Mouse (Mus musculus) limb, embryonic 11.5 days (tissue): Measurements from ENCODE around the gene Kdm4c. TPM values are rescaled to one million over a fixed set of nuclear protein-coding genes. Genes with fewer than 3 reads are reported as not detected.
"Not testable (repeated sequence)": the region's sequence is repeated elsewhere in the genome, so short reads cannot be mapped to it uniquely, and the experiment has no call there.

ENCODE experiments used
- ATAC-seq: fragments of 200-750 bp; cut with Nextera tagmentation; 2 replicates; pipeline ENCODE4 v1.8.0; 2017; ENCODE audit warnings: low read depth; ENCODE audit not compliant: insufficient number of reproducible peaks, low FRiP score, low TSS enrichment
- DNase-seq: peaks from one replicate; pipeline ENCODE4 v3.0.0-alpha.2; 2015; ENCODE audit warnings: low spot score
- H3K27ac ChIP-seq: fragments of 300-500 bp; sonication (generic); replicated peaks from 2 replicates; pipeline ENCODE4 v1.5.1; 2014; ENCODE audit warnings: low read depth, mild to moderate bottlenecking, low read length
- H3K27me3 ChIP-seq: fragments of 300-500 bp; sonication (generic); 2 replicates; pipeline ENCODE4 v1.6.1; 2014; ENCODE audit warnings: mild to moderate bottlenecking, low read length, mixed read lengths; ENCODE audit not compliant: control insufficient read depth, insufficient read depth
- H3K36me3 ChIP-seq: fragments of 300-500 bp; sonication (generic); 2 replicates; pipeline ENCODE4 v1.6.1; 2014; ENCODE audit warnings: mild to moderate bottlenecking, low read length, moderate library complexity, mixed read lengths; ENCODE audit not compliant: control insufficient read depth, insufficient read depth
- H3K4me1 ChIP-seq: fragments of 300-500 bp; sonication (generic); 2 replicates; pipeline ENCODE4 v1.6.1; 2014; ENCODE audit warnings: low read length, mixed read lengths; ENCODE audit not compliant: control insufficient read depth, insufficient read depth
- H3K4me2 ChIP-seq: fragments of 300-500 bp; sonication (generic); 2 replicates; pipeline ENCODE4 v1.6.1; 2014; ENCODE audit warnings: low read depth, mild to moderate bottlenecking, moderate library complexity; ENCODE audit not compliant: severe bottlenecking
- H3K4me3 ChIP-seq: fragments of 300-500 bp; sonication (generic); 2 replicates; pipeline ENCODE4 v1.5.1; 2014; ENCODE audit warnings: low read depth, low read length
- H3K9ac ChIP-seq: fragments of 300-500 bp; sonication (generic); 2 replicates; pipeline ENCODE4 v1.6.1; 2014; ENCODE audit warnings: mild to moderate bottlenecking, low read length
- H3K9me3 ChIP-seq: fragments of 300-500 bp; sonication (generic); 2 replicates; pipeline ENCODE4 v1.6.1; 2016; ENCODE audit warnings: low read length; ENCODE audit not compliant: control insufficient read depth
- WGBS: fragments of 180-500 bp; shearing (Covaris S2); extraction: QIAGEN DNeasy Blood & Tissue Kit; methylation state at CpG from one replicate; pipeline ENCODE4 v1.1.7; 2014; 5-methylcytosine and 5-hydroxymethylcytosine counted together
- polyA plus RNA-seq: library from polyadenylated mRNA; unstranded; fragments of >200 nt; fragmentation: Nextera tagmentation; extraction: Ambion mirVana; gene quantifications from 2 replicates; pipeline ENCODE4 v1.2.1, GENCODE M21; 2014

Gene Kdm4c
- polyA plus RNA-seq, 1 experiment from 2014 or later, result 8.9 TPM

DNA sequence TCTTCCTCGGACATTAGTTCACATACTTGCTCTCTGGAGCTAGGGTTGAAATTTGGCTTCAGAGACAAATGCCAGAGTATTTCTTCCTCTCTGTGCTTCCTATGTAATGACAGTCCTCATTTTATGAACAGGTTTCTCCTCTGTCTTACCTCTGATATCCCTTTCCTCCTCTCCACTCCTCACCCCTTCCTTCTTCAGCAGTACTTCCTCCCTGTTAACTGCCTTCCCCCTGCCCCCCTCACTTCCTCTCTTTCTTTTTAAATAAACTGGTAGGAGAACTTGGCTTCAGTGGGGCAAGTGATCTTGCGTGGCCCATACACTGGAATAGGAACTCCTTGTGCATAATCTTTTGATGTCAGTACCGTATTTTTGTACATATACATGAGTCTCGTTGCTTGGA lies 115.2 kb downstream of the Kdm4c start:
- Histone ChIP-seq H3K36me3 (no peaks in the 10 kb centered on the region; the same call in 1 of the 2 replicates), H3K9ac (no peak overlapping the region), H3K27ac (no peak overlapping the region), H3K27me3 (no peaks in the 10 kb centered on the region), H3K4me1 (no peaks in the 10 kb centered on the region), H3K4me2 (no peak overlapping the region), H3K9me3 (no peaks in the 10 kb centered on the region), H3K4me3 (no peak overlapping the region)
- ATAC-seq (no peak), DNase-seq (no peak)
- WGBS, result 91% methylated on average over 4 of the region's 4 CpGs

DNA sequence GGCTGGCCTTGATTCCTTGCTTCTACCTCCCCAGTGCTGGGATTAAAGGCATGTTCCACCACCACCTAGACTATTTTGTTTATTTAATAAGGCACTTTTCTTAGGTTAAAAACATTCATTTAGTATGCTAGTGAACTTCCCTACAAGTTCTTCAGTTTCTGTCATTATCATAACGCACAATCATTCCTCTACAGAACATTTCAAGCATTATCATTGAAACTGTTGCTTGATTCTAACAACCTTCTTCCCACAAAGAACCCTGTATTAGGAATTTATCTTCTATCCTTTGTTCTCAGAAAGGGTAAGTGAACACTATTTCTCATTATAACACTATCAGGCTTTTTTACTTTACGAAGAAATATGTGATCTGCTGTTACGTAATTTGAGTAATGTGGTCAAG lies 118.0 kb downstream of the Kdm4c start:
- DNase-seq (no peak), ATAC-seq (no peak)
- 94% methylated on average over 3 of the region's 3 CpGs for WGBS
- Histone ChIP-seq H3K27ac (no peak overlapping the region), H3K36me3 (no peaks in the 10 kb centered on the region; the same call in 1 of the 2 replicates), H3K9ac (no peak overlapping the region), H3K27me3 (no peaks in the 10 kb centered on the region), H3K9me3 (no peaks in the 10 kb centered on the region), H3K4me3 (no peak overlapping the region), H3K4me2 (no peak overlapping the region), H3K4me1 (no peaks in the 10 kb centered on the region)

DNA sequence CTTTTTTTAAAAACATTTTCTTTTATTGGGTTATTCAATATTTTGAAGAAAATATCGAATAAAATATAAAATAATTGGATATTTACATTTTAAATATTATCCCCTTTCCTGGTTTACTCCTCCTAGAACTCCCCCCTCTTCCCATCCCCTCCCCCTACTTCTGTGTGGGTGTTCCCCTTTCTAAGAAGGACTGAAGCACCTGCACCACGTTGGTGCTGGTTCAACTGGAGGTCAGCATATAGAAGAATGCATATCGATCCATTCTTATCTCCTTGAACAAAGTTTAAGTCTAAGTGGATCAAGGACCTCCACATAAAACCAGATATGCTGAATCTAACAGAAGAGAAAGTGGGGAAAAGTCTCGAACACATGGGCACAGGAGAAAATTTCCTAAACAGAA lies 144.3 kb downstream of the Kdm4c start:
- H3K27ac ChIP-seq, result no peak overlapping the region
- 83% methylated on average over 4 of the region's 4 CpGs for WGBS
- H3K36me3 ChIP-seq, result no peaks in the 10 kb centered on the region
- no peak overlapping the region for H3K9ac ChIP-seq
- no peak overlapping the region for H3K4me3 ChIP-seq
- H3K4me2 ChIP-seq, result no peak overlapping the region
- no peaks in the 10 kb centered on the region for H3K4me1 ChIP-seq
- H3K9me3 ChIP-seq, result no peaks in the 10 kb centered on the region
- no peaks in the 10 kb centered on the region for H3K27me3 ChIP-seq
- no peak for DNase-seq
- ATAC-seq, result no peak

DNA sequence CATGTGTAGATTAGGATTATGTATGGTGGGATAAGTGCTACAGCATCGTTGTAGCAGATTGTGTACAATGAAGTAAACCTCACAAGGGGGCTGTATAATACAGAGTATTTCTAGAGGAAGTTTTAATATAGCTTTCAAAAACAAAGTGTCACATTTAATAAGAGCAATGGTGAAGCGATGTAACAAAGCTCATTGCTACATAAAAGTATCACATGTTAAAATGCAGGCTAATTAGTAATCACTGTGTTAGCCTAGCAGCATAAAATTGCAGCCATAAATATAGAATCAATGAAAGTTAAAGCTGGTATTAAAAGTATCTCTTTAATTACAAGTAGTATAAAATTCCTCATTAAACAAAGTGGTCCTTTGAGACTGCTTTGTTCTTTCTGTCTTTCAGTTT lies 150.9 kb downstream of the Kdm4c start:
- WGBS, result 91% methylated on average over 2 of the region's 2 CpGs
- DNase-seq, result no peak
- H3K4me3 ChIP-seq, result no peak overlapping the region

DNA sequence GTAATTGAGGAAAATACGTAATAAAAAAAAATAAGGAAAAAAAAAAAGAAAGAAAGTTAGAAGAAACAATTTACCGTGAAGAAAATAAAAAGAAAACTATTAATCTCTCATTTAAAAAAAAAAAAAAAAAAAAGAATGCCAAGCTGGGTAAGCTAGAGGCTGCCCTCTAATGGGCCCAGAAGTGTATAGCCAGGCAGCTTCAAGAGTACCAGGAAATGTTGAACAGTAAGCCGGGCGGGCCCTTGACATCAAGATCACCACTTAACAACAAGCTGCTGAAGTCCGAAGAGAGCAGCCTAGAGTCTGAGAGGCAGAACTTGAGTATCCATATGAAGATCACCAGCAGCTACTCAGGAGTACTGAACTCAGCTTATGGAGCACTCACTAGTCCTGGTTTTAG lies 154.3 kb downstream of the Kdm4c start:
- H3K9me3 ChIP-seq, result no peaks in the 10 kb centered on the region
- no peak overlapping the region for H3K4me3 ChIP-seq
- no peak for ATAC-seq
- no peaks in the 10 kb centered on the region for H3K4me1 ChIP-seq
- H3K9ac ChIP-seq, result no peak overlapping the region
- no peak overlapping the region for H3K4me2 ChIP-seq
- H3K36me3 ChIP-seq, result no peaks in the 10 kb centered on the region
- H3K27me3 ChIP-seq, result no peaks in the 10 kb centered on the region
- H3K27ac ChIP-seq, result no peak overlapping the region
- WGBS, result 91% methylated on average over 5 of the region's 5 CpGs
- DNase-seq, result no peak

More for the DNA sequence above, 150.9 kb downstream of the Kdm4c start:
- Histone ChIP-seq H3K9me3 (no peaks in the 10 kb centered on the region), H3K27ac (no peak overlapping the region), H3K27me3 (no peaks in the 10 kb centered on the region), H3K36me3 (no peaks in the 10 kb centered on the region), H3K4me2 (no peak overlapping the region), H3K4me1 (no peaks in the 10 kb centered on the region), H3K9ac (no peak overlapping the region)
- no peak for ATAC-seq

DNA sequence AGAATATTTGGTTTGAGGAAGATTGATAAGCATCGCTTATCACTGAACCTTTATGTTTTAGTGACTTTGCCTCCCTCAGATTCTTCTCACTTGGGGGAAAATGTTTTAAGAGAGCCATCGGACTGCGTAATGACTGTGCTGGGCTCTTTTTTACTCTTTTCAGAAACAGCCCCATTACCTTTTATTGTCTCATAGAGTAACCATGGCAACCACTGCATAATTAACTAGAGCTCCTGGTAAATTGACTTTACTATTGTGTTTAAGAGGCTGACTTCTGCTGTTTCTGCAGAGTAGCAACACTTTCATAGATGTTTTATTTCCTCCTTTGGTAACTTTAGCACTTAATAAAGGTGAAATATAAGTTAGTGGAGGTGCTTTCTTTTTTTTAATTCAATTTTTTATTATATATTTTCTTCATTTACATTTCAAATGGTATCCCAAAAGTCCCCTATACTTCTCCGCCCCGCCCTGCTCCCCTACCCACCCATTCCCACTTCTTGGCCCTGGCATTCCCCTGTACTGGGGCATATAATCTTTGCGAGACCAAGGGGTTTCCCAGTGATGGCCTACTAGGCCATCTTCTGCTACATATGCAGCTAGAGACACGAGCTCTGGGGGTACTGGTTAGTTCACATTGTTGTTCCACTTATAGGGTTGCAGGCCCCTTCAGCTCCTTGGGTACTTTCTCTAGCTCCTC lies 159.5 kb downstream of the Kdm4c start:
- H3K9ac ChIP-seq, H3K27ac ChIP-seq, H3K4me2 ChIP-seq, H3K27me3 ChIP-seq, H3K4me1 ChIP-seq, H3K9me3 ChIP-seq, H3K4me3 ChIP-seq, DNase-seq, H3K36me3 ChIP-seq: not testable (repeated sequence)
- 72% methylated on average over 7 of the region's 7 CpGs for WGBS
- 0 out of 2 replicates have a peak, but pooled peaks have one; percentile 51 for ATAC-seq

DNA sequence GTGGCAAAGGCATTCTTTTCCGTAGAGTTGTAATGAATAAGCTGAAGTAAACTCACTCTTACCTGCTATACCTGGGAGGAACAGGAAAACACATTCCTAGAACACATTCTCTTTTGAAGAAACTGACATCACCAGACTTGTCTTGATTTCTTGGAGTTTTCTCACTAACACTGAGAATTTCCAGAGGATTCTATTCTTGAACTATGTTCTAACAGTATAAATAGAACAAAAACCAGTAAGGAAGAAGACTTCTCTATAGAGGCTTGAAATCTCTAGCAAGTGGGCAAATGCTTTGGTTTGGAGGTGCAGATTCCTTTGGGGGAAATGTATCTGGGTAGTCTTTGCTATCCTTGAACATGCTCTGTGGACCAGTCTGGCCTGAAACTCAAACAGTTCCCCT lies 166.4 kb downstream of the Kdm4c start:
- no peak for DNase-seq
- Histone ChIP-seq H3K36me3 (no peaks in the 10 kb centered on the region), H3K9me3 (no peaks in the 10 kb centered on the region), H3K27ac (no peak overlapping the region), H3K4me3 (no peak overlapping the region), H3K9ac (no peak overlapping the region), H3K4me2 (no peak overlapping the region), H3K27me3 (no peaks in the 10 kb centered on the region), H3K4me1 (no peaks in the 10 kb centered on the region)
- WGBS, result 95% methylated on average over 1 of the region's 1 CpGs
- ATAC-seq, result no peak

DNA sequence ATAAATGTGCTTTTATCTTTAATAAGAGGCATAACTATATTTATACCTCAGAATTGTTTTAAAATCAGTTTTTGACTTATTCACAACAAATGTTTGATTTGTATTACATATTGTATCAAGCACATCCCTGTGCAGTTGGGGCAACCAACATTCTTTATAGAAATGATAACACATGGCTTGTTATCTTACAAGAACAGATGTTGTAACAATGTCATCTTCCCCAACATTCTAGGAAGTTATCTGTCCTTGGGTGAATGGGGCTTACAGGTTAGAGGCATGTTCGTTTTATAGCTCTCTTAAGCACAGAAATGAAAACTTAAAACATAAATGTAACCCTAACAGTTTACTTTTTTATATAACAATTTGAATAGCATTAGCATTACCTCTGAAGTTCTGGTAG lies 177.5 kb downstream of the Kdm4c start:
- ATAC-seq (no peak), DNase-seq (no peak)
- H3K9ac ChIP-seq, result no peak overlapping the region
- no peaks in the 10 kb centered on the region for H3K4me1 ChIP-seq
- no peak overlapping the region for H3K4me3 ChIP-seq
- no peaks in the 10 kb centered on the region for H3K9me3 ChIP-seq
- H3K27me3 ChIP-seq, result no peaks in the 10 kb centered on the region
- no peaks in the 10 kb centered on the region for H3K36me3 ChIP-seq
- 73% methylated on average over 1 of the region's 1 CpGs for WGBS
- H3K27ac ChIP-seq, result no peak overlapping the region
- H3K4me2 ChIP-seq, result no peak overlapping the region
